Mouse (Mus musculus) C2C12 (cell line): ENCODE results near the gene Nr1i3. TPM values are rescaled to one million over a fixed set of nuclear protein-coding genes. Genes with fewer than 3 reads are reported as not detected.

Source experiments
- H3K27me3 ChIP-seq: one replicate; pipeline ENCODE4 v1.6.1; 2011; ENCODE audit not compliant: control insufficient read depth, insufficient read depth, insufficient read length
- H3K36me3 ChIP-seq: one replicate; pipeline ENCODE4 v1.6.1; 2011; ENCODE audit not compliant: control insufficient read depth, insufficient read depth
- H3K4me3 ChIP-seq: one replicate; pipeline ENCODE4 v1.5.1; 2011; ENCODE audit warnings: mild to moderate bottlenecking, control low read depth; ENCODE audit not compliant: poor library complexity, insufficient read depth, severe bottlenecking
- H3K79me2 ChIP-seq: one replicate; pipeline ENCODE4 v1.6.1; 2011; ENCODE audit not compliant: control insufficient read depth, insufficient read depth
- H3K79me3 ChIP-seq: one replicate; pipeline ENCODE4 v1.6.1; 2011; ENCODE audit warnings: low read depth, control low read depth
- H3ac ChIP-seq: one replicate; pipeline ENCODE3; 2011; ENCODE audit warnings: low read depth; ENCODE audit not compliant: control insufficient read depth, insufficient read length
- CEBPB ChIP-seq: IDR thresholded peaks from one replicate; pipeline ENCODE4 v1.6.1; 2011; ENCODE audit warnings: low read depth, mild to moderate bottlenecking, control low read depth, moderate library complexity
- CTCF ChIP-seq: IDR thresholded peaks from one replicate; pipeline ENCODE4 v1.5.1; 2011; ENCODE audit not compliant: control insufficient read depth, insufficient read depth, insufficient read length
- FOSL1 ChIP-seq: IDR thresholded peaks from one replicate; pipeline ENCODE4 v1.8.0; 2011; ENCODE audit warnings: mild to moderate bottlenecking, low read length; ENCODE audit not compliant: poor library complexity, insufficient read depth, severe bottlenecking
- MAX ChIP-seq: IDR thresholded peaks from one replicate; pipeline ENCODE4 v1.6.1; 2011; ENCODE audit warnings: mild to moderate bottlenecking, control low read depth
- MYOD1 ChIP-seq: IDR thresholded peaks from one replicate; pipeline ENCODE4 v1.6.1; 2011; ENCODE audit warnings: low read depth; ENCODE audit not compliant: control insufficient read depth, insufficient read length
- MYOG ChIP-seq: IDR thresholded peaks from one replicate; pipeline ENCODE4 v1.6.1; 2011; ENCODE audit not compliant: control insufficient read depth, insufficient read length; ENCODE audit errors: extremely low read depth
- USF1 ChIP-seq: IDR thresholded peaks from one replicate; pipeline ENCODE4 v1.6.1; 2011; ENCODE audit warnings: low read depth, mild to moderate bottlenecking, control low read depth, moderate library complexity
- polyA plus RNA-seq: library from polyadenylated mRNA; unstranded; fragments of >200 nt; fragmentation: generic; extraction: Trizol; gene quantifications from one replicate; pipeline ENCODE4 v1.2.1, GENCODE M21; 2012; ENCODE audit warnings: missing spikeins

The Nr1i3 gene
- polyA plus RNA-seq, 1 experiment = 0.04 TPM

GRCm38 (mm10) chr1:171184314-171184713 lies 29.5 kb upstream of the Nr1i3 start:
- H3K36me3 ChIP-seq = no peaks in the 10 kb centered on the region
- peak; percentile 21 for TF ChIP-seq USF1
- no peak for TF ChIP-seq MYOD1
- no peak for TF ChIP-seq MYOG
- TF ChIP-seq MAX = no peak
- TF ChIP-seq CEBPB = peak; percentile 95
- peak; percentile 73 for TF ChIP-seq FOSL1
- no peak for TF ChIP-seq CTCF
- H3K4me3 ChIP-seq = no peak overlapping the region
- no peaks in the 10 kb centered on the region for H3K79me2 ChIP-seq
- no peaks in the 10 kb centered on the region for H3K27me3 ChIP-seq
- no peak overlapping the region for H3ac ChIP-seq
- H3K79me3 ChIP-seq = no peaks in the 10 kb centered on the region

DNA sequence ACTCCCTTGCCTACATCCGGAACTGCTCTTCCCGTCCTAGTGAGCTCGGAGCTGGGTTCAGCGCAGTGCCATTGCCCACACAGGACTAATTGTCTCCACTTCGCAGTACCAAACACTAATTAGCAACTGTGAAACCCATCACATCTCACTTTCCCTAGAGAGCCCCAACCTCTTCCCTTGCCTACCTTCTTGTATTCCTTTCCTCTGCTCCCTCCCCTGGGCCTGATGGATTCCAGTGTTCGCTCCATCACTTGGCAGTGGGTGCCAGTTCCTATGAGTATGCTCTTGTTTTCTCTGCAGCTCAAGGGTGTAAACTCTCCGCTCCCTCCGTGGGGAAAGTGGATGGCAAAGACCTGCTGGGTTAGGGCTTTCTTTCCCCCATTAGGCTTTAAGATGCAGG lies 28.1 kb upstream of the Nr1i3 start:
- no peak overlapping the region for H3ac ChIP-seq
- no peaks in the 10 kb centered on the region for H3K79me2 ChIP-seq
- H3K79me3 ChIP-seq = no peaks in the 10 kb centered on the region
- TF ChIP-seq CEBPB = no peak
- TF ChIP-seq CTCF = no peak
- no peak for TF ChIP-seq MYOG
- TF ChIP-seq USF1 = no peak
- TF ChIP-seq MAX = no peak
- no peak for TF ChIP-seq MYOD1
- TF ChIP-seq FOSL1 = no peak
- no peaks in the 10 kb centered on the region for H3K27me3 ChIP-seq
- H3K36me3 ChIP-seq = no peaks in the 10 kb centered on the region
- H3K4me3 ChIP-seq = no peak overlapping the region

DNA sequence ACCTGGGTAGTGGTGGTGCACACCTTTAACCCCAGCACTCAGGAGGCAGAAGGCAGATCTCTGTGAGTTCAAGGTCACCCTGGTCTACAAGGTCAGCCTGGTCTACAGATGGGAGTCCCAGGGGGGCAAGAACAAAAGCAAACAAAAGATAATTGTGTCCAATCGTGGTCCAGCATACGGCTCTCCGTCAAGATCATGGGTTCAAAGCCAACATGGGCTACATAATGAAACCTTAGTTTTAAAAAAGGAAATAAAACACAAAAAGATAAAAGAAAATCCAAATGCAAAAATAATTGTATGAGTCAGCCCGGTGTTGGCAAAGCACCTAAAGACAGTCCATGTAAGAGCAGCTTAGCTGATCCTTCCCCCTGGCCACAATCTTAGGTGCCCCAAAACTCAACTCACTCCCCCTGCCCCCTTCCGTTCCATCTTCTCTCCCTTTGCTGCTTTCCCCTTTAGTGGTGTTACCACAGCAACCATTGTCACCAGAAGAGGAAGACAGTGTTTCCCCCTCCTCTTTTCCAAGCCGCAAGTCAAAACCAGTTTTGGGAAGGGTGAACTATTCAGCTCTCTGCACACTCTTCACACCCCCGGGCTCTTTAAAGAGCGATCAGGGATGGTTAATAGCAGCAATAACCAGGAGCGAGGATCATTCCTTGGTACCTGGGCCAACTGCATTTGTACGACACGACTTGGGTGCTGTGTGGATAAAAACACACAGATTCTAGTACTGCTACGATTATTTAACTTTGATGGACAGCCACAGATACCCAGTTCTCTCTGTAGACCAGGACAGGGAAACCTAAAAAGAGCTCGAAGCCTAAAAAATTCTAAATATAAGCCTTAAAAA lies 25.7 kb upstream of the Nr1i3 start:
- Histone ChIP-seq H3K27me3 (no peaks in the 10 kb centered on the region), H3K4me3 (no peak overlapping the region)

DNA sequence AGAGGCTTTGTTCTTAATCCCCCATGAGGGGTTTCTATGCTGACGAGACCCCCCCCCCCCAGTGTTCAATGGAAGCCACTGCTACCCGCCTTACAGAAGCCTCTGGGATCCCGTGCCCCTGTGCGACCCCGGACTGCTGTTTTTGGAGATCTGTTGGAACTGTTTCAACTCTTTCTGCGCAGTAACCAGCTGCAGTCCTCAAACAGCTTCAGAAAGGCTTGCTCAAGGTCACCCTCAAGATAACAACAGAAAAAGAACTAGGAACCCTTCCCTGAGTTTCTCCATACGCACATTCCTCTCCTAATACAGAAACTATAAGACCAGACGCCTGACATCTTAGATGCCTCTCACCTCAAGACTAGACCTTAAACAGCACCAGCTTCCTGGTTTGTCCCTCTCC lies 24.7 kb upstream of the Nr1i3 start:
- Histone ChIP-seq H3ac (no peak overlapping the region), H3K36me3 (no peaks in the 10 kb centered on the region), H3K79me2 (no peaks in the 10 kb centered on the region), H3K27me3 (no peaks in the 10 kb centered on the region), H3K4me3 (no peak overlapping the region), H3K79me3 (no peaks in the 10 kb centered on the region)
- no peak for TF ChIP-seq CEBPB

More for the DNA sequence above, 25.7 kb upstream of the Nr1i3 start:
- no peaks in the 10 kb centered on the region for H3K79me3 ChIP-seq
- no peaks in the 10 kb centered on the region for H3K36me3 ChIP-seq
- H3ac ChIP-seq = no peak overlapping the region
- TF ChIP-seq MAX = no peak
- TF ChIP-seq MYOD1 = no peak
- no peak for TF ChIP-seq CEBPB
- no peak for TF ChIP-seq USF1
- TF ChIP-seq CTCF = no peak
- no peak for TF ChIP-seq FOSL1
- no peak for TF ChIP-seq MYOG
- no peaks in the 10 kb centered on the region for H3K79me2 ChIP-seq

GRCm38 (mm10) chr1:171189476-171190114 lies 24.2 kb upstream of the Nr1i3 start:
- H3K27me3 ChIP-seq = no peaks in the 10 kb centered on the region
- no peak overlapping the region for H3K4me3 ChIP-seq
- H3K79me2 ChIP-seq = no peaks in the 10 kb centered on the region
- H3K36me3 ChIP-seq = no peaks in the 10 kb centered on the region
- no peak overlapping the region for H3ac ChIP-seq
- TF ChIP-seq USF1 = no peak
- no peak for TF ChIP-seq FOSL1
- no peak for TF ChIP-seq MYOG
- no peak for TF ChIP-seq MYOD1
- TF ChIP-seq MAX = no peak
- no peak for TF ChIP-seq CTCF
- TF ChIP-seq CEBPB = no peak
- no peaks in the 10 kb centered on the region for H3K79me3 ChIP-seq

GRCm38 (mm10) chr1:171190832-171191231 lies 22.9 kb upstream of the Nr1i3 start:
- Histone ChIP-seq H3K4me3 (no peak overlapping the region), H3ac (no peak overlapping the region), H3K27me3 (no peaks in the 10 kb centered on the region), H3K79me3 (no peaks in the 10 kb centered on the region), H3K36me3 (no peaks in the 10 kb centered on the region), H3K79me2 (no peaks in the 10 kb centered on the region)
- TF ChIP-seq CEBPB = no peak
- TF ChIP-seq MAX = no peak
- TF ChIP-seq USF1 = no peak
- no peak for TF ChIP-seq CTCF
- TF ChIP-seq MYOG = no peak
- no peak for TF ChIP-seq MYOD1
- TF ChIP-seq FOSL1 = no peak
